Mouse (Mus musculus) activated CD4-positive, CD25-positive, alpha-beta regulatory T cell (primary cell): Measurements from ENCODE around the gene Dock1. TPM values are rescaled to one million over a fixed set of nuclear protein-coding genes. Genes with fewer than 3 reads are reported as not detected.

Experiments used
- polyA plus RNA-seq, 2 experiments: library from polyadenylated mRNA; unstranded; fragments of 100-300 nt; shearing (Covaris generic); gene quantifications; one replicate each; pipeline ENCODE4 v1.2.1; 2017

Dock1 gene
- under 1 TPM; 0.06 to 0.21 TPM for polyA plus RNA-seq

DNA sequence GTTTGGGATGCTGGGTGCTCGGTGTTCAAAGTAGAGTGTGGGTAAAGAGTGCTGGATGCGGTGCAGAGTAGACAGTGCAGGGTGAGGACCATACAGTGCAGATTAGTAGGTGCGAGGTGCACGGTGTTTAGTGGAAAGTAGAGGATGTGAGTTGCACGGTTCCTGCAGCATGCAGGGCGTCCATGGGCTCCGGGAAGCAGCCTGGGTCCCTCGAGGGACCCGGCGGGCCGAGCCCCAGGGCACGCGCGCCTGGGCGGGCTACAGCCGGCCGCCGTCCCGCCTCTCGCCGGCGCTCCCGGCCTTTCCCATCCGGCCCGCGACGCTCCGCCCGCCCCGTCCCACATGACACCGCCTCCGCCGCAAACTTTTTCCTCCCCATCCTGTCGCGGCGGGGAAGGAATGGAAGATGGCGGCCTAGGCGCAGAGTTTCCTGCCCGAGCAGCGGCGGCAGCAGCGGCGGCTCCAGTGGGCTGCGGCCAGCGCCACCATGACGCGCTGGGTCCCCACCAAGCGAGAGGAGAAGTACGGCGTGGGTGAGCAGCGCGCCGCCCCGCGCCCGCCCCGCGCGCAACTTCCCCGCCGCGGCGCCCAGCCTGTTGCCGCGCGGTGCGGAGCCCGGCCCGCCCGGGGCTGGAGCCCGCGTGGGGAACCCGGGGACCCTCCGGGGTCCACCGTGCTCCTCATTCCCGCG is at the start of gene Dock1:
Dock1 (plus strand) TSS at position 343 of the 691 bp plus-strand sequence.

DNA sequence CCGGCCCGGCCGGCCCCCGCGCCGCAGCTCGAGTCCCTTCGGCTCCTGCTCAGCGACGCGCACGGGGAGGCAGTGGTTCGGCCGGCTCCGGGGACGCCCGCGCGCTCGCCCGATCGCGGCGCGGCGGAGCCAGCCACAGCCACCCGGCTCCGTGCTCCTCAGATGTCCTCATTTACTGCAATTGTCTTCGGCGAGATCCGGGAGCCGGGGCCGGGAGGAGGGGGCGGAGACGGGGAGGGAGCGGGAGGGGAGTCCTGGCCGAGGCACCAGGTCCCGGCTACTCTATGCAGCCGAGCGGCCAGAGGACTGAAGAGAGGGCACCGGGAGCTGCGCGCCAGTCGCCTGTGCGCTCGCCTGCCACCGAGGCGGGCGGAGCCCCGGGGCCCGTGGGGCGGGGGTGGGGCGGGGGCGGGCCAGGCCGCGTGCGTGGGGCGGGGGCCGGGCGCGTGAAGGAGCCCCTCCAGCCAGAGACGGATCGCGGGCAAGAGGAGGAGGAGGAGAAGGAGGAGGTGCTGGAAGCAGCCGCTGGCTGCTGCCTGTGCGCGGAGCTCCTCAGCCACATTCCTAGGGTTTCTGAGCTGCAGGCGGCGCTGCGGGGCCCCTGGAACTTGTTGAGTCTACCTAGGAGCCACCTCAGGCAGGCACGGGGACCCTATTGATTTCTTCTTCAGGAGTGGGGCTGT is 267.6 kb downstream of the Dock1 start, which contains the start of gene Fam196a:
Fam196a (minus strand) TSS at position 504 of the 683 bp plus-strand sequence.

